Mouse (Mus musculus) kidney, postnatal 36 days (tissue): Measurements from ENCODE around the gene Matk.
"Not testable (repeated sequence)": the region's sequence is repeated elsewhere in the genome, so short reads cannot be mapped to it uniquely, and the experiment has no call there.

Source experiments
- DNase-seq, 2 experiments: peaks; one replicate each; pipeline ENCODE4 v3.0.0; 2021 to 2022; ENCODE audit warnings: mixed read lengths in 2 of 2

Gene Matk

DNA sequence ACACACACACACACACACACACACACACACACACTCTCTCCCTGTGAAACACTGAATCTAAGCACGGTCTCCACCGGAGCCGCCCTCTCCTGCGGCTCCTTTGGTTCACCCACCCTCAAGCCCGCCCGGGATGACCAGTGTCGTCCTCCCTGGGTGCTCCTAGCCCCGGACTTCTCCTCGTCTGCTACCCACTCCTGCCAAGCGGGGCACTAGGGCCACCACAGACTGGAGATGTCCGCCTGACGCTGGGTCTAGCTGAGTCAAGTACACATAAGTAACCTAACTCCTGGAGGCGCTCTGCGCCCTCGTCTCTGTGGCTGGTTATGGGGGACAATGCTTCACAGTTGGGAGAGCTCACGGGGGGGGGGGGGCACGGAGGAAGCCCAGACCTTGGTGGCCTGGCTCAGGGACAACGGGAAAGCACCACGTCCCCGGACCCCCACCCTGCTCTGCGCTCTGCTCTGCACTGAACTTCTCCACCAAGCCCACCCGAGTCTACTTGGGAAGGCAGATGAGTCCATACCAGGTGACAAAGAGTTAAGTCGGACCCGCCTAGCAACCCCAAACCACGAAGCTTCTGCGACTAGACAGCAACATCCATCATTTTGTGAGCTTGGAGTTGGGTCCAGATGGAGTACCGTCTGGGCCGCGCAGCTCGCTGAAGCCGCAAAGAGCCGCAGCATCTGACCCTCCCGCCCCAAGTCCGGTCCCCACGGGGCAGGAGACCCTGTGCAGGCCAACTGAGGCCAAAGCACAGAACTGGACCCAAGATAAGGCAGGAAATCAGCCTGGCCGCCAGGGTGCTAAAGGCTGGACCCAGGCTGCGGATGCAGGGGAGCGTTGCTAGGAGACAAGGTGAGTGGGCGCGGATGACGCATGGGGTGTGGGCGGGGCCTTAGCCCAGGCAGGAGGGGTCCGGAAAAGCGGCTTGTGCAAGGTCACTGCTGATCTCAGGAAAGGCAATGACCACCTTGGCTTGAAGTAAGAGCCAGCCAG is at the start of gene Matk:
Matk (plus strand) TSS at position 512 of the 996 bp plus-strand sequence.
- peak; percentile 29 to 47 for DNase-seq

DNA sequence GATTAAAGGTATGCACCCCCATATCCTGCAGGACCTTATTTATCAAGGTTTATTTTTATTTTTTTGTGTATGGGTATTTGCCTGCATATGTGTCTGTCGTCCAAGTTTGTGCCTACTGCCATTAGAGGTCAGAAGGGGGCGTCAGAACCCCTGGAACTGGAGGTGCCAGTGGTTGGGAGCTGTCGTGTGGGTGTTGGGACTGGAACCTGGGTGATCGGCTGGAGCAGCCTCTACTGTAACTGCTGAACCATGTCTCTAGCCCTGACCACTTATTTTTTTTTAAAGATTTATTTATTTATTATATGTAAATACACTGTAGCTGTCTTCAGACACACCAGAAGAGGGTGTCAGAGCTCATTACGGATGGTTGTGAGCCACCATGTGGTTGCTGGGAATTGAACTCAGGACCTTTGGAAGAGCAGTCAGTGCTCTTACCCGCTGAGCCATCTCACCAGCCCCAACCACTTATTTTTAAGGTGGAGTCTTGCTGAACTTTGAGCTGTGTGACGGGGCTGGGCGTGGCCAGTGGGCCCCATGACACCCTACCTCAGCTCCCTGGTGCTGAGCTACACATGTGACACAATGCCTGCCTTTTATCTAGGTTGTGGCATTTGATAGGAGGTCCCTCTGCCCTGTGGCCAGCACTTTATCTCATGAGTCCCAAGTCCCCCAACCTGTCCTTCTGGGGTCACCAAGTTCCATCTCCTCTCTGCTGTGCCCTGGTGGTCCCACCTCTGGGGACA is 49.6 kb upstream of the Matk start:
- no peak for DNase-seq

DNA sequence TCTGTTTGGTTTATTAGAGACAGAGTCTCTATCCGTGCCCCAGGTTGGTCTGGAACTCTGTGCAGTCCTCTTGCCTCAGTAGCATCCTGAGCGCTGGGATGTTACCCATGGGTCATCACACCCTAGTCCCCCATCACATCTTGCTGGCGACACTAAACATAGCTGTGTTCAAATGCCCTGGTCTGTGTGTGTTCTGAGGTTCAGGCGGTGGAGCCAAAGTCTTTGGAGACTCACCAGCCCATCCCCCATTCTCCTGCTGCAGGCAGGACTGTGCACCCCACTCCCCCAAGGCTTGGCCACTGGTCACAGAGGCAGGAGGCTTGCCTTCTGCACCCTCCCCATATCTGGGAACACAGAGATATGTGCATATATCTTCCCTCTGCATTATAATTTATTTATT is 48.6 kb upstream of the Matk start:
- DNase-seq, result no peak

DNA sequence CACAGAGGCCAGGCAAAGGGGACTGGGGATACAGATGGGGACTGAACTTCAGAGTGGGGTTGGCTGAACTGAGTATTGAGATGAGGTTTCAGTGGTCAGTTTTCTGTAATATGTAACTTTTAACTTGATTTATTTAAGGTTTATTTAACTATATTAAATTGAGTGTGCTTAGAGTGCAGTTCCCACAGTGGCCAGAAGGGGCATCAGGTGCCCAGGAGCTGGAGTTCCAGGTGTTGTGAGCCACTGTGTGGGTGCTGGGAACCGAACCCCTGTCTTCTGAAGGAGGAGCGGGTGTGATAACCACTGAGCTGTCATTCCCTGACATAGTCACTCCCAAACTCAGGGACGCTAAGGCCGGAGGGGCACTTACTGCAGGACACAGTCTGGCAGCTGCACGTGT is 42.6 kb upstream of the Matk start:
- DNase-seq, result no peak

DNA sequence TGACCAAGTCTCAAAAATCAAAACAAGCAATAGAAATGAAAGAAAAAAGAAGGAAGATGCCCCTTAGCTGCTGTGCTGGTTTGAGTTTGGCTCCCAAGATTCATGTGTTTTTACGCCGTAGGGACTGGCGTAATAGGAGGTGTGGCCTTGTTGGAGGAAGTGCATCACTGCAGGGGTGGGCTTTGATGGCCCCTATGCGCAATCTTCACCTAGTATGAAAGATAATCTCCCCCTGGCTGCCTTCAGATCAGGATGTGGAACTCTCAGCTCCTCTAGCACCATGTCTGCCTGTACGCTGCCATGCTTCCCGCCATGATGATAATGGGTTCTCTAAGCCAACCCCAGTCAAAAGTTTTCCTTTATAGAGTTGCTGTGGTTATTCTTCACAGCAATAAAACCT is 36.5 kb upstream of the Matk start:
- no peak for DNase-seq

DNA sequence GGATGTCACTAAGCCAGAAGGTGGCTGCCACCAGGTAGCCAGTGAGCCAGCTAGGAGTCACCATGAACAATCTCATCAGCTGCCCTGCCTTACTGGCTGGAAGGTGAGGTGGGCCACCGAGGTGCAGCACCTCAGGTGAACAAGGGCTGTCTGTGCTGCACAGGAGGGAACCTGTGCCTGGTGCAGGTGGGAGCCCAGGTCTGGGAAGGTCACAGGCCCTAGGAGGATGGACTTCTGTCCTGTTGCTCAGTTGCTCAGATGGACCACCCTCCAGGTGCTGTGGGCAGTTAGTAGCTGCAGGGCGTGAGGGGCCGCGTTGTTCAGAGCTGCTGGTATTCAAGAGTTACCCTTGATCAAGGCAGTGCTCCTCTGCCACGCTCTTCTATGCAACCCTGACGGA is 35.9 kb upstream of the Matk start:
- DNase-seq, result no peak

DNA sequence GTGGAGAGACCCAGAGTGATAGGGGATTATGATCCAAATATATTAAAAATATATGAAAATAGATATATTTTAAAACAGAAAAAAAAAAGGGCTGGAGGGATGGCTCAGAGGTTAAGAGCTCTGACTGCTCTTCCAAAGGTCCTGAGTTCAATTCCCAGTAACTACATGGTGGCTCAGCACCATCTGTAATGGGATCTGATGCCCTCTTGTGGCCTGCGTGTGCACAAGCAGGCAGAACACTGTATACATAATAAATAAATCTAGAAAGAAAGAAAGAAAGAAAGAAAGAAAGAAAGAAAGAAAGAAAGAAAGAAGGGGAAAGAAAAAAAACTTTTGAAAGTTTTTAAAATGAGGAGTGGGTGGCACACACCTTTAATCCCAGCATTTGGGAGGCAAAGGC is 35.5 kb upstream of the Matk start:
- peak in 1 of 2 experiments; percentile 56 for DNase-seq

DNA sequence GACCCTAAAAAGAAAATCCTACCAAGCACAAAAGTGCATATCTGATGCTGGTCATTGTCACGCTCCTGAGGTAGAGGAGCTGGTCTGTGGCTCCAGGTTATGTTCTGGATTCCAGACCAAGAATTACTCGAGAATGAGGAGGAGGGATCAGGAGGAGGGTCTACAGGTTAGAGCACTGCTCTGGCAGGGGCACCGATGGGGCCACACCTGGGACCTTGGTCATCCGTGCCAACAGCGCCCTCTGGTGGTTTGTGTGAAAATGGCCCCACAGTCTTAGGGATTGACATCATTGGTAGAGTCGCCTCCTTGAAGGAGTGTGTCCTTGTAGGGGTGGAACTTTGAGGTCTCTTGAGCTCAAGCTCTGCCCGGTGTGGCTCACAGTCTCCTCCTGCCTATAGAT is 34.8 kb upstream of the Matk start:
- DNase-seq, result peak; percentile 71 to 90

DNA sequence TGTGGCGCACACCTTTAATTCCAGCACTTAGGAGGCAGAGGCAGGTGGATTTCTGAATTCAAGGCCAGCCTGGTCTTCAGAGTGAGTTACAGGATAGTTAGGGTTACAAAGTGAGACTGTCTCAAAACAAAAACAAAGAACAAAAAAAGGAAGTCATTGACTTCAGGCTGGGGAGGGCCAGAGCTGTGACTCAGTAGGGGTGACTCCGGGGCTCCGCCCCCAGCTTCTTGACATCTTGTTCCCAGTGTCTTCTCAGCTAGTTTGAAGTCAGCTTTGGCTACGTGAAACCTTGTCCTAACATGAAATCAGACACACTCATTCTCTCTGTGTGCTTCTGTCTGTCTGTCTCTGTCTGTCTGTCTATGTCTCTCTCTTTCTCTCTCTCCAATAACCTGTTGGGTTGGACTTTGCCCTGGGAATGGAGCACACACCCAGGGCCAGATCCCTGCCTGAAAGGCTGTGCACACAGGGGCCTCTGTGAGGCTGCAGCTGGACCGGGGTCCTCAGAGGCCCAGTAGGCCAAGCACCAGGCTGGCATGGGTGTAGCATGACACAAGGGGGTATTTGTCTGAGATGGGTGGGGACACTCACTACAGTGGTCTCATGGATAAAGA is 31.2 kb upstream of the Matk start:
- no peak for DNase-seq

DNA sequence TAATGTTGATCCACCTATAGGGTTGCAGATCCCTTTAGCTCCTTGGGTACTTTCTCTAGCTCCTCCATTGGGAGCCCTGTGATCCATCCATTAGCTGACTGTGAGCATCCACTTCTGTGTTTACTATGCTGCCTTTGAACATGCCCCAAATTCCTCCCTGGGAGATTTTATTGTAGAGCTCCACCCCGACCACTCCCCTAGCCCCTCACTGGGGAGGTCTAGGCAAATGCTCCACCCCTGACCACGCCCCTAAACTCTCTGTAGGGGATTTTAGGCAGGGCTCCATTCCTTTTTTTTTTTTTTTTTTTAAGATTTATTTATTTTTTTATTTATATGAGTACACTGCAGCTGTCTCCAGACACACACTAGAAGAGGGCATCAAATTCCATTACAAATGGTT is 29.0 kb upstream of the Matk start:
- DNase-seq, result not testable (repeated sequence)

DNA sequence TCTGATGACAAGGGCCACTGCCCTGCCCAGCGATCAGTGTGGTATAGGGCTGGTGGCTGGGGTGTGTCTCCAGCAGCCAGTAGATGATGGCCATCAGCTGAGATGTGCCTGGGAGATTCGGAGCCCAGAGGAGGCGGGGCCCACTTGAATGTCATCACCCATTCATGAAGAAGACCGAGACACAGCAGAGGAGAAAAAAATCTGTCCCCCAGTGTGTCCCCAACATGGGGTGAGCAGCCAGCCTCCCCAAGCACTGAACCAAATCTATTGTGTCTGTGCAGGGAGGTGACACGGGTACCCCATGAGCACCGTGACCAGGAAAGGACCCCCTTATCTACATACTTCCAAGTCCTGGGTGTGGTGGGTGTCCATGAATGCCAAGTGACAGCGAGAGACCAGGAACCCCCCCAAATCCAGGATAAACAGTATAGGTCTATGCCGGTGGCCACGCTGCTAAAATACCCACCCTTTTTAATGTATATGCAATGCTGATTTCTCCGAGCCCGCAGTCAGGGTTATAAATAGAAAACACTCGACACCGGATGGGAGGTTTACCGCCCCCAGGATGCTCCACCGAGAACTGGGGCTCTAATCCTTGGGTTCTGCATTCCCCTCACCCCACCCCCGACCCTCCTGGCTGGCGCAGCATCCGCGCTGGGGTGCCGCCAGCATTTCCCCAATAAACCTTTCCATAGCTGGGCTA is 22.8 kb upstream of the Matk start:
- DNase-seq, result no peak

DNA sequence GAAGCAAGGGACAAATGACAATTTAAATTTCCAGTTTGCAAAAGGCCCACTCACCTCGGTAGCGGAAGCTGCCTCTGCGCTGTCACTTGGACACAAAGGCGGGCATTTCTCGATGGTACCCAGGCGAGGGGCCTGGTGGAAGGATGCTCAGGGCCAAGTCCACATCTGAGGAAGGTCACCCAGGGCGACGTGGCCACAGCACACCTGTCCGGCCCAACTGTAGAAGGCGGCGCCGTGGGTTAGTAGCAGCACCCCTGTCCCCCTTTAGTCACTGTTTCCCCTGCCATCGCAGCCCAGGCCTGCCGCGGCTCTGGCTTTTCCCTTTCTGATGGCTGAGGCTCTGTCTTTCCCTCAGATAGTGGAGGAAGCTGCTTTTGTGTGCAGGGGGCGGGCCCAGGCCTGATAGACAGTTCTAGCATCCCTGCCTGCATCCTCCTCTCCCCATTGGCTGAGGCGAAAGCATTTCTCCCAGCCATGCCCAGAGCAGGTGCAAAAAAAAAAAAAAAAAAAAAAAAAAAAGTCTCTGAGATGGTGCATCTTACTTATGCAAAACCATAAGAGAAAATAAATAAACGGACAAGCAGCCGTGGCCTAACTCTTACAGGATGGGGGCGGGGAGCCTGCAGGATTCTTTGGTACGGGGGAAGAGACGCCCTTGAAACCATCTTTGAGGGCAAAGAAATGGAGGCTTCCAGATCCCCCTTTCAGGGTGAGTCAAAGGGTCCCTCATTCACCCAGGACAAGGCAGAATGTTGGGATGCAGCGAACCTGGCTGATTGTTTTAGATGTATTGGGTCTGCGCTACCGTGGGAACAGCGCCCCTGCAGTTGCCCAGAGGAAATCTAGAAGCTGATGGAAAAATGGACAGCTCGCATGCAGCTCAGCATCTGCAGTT is 22.1 kb upstream of the Matk start, which contains the start of gene Atcay:
Atcay (minus strand) TSS at position 396 of the 895 bp plus-strand sequence.
- DNase-seq, result peak; percentile 17 to 57

DNA sequence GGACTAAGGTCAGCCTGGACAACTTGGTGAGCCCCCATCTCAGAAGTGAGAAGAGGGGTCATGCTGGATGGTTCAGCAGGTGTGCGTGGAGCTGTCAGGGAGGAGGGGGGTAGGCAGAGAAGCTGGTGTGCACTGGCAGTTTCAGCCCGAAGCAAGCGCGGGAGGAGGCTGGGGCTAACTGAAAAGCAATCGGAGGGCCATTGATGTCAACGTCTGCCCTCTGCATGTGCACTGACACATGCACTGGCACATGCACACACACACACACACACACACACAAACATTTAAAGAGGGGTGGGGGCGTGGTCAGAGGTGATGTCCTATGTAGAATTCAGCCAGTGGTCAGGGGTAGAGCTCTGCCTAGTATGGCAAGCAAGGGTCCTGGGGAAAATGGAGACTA is 21.3 kb upstream of the Matk start:
- DNase-seq, result no peak

DNA sequence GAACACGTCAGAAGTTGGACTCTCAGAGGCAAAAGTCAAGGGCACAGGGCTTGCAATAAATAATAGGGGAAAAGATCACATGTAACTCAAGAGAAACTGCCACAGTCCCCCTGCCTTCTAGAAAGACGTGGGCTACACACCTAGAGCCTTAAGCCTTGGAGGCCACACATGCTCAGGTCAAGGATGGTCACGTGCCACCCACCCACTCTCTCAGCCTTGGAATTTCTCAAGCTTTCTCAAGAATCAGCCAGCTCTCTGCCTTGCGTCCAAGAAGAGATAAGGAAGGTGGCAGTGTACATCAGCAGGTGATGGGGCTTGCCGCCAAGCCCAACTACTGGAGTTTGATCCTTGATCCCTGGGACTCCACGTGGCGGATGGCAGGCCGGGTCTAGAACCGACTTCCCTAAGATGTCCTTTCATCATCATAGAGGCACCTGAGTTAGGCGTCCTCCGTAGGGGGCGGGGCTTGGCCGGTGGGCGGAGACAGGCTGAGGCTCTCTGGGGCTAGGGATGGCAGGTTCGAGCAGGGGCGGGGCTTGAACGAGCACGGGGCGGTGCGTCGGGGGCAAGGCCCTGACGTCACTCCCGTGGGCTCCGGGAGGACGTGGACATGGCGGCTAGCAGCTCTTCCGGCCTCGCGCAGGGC is 20.0 kb upstream of the Matk start, which contains the start of gene Zfr2:
Zfr2 (plus strand) TSS at position 576 of the 646 bp plus-strand sequence.
- peak; percentile 91 to 97 for DNase-seq

DNA sequence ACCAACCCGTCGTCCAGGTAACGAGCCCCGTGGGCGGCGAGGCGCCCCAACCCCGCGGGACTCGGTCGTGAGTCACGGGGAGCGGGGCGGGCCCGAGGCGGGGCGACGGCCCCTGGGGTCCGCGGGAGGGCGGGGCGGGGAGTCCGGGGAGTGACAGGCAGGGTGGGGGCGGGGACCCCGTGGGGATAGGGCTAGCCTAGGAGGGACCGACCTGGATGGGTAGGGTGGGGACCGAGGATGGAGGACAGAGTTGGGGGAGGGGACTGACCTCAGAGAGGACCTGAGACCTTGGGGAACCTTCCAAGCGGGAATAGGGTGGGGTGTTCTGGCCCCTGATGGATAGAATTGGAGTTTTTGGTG is 19.5 kb upstream of the Matk start:
- DNase-seq, result no peak

DNA sequence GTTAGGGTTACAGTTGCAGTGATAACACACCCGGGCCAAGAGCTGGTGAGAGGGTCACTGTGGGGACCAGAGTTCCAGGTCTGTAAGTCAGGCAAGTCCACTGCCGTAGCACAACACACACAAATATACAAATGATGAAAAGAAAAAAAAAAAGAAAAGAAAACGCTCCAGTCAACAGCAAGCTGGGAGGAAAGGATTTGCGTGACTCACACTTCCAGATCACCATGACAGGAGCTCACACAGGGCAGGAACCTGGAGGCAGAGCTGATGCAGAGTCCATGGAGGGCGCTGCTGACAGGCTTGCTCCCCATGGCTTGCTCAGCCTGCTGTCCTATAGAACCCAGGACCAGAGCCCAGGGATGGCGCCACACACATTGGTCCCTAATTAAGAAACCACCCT is 18.5 kb upstream of the Matk start:
- no peak for DNase-seq

DNA sequence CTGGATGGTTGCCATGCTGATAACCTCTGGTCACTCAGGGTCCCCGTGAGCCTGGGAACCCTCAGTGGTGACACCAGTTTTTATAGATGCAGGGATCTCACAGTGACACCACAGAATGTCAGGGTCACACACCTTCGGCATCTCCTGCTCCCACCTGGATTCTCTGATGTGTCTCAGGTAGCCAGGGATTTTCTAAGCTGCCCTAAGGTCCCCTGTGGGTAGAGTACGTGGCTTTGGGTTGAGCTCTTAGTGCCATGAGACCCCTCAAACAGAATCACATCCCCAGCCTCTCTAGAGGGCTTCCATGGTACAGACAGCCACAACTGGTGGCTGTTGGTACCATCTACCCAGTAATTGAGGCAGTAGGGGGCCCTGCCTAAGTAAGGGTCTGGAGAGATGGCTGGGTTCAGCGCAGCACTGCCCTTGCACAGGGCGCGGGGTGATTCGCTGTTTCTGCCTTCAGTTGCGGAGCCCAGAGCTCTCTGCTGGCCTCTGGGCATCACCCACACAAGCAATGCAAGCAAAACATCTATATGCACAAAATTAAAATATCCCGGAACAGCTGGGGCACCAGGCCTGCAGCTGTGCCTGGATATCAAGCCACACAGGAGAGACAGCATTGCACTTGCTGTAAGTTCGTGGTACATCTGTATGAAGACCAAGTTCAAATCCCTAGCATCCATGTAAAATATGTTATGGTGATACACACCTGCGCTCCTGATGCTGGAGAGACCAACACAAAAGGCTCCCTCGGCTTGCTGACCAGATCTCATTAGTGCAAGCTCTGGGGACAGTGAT is 16.1 kb upstream of the Matk start:
- DNase-seq, result no peak

DNA sequence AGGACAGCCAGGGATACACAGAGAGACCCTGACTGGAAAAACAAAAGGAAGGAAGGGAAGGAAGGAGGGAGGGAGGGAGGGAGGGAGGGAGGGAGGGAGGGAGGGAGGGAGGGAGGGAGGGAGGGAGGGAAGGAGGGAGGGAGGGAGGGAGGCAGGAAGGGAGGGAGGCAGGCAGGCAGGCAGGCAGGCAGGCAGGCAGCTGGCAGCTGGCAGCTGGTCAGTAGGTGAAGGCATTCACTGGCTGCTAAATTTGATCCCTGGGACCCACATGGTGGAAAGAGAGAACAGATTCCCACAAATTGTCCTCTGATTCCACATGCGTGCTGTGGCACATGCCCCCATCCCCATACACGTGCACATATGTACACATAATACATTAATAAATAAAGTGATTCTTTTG is 14.1 kb upstream of the Matk start:
- DNase-seq, result no peak

DNA sequence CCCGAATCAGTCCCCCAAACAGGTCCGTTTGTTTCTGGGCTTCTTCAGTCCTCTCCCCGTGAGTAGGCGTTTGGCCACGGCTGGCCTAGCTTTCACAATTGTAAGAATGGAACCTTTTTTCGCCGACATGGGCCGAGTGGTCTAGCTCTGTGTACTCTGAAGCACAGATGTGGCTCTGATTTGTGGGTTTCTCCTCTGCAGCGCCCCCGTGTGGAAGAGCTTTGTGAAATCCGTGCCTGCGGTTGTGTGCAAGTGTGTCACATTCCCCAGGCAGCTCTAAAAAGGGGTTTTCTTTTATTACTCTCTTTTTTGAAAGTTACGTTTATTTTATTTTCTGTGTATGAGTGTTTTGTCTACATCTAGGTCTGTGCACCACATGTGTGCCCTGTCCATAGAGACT is 11.9 kb upstream of the Matk start:
- DNase-seq, result peak; percentile 24 to 76

DNA sequence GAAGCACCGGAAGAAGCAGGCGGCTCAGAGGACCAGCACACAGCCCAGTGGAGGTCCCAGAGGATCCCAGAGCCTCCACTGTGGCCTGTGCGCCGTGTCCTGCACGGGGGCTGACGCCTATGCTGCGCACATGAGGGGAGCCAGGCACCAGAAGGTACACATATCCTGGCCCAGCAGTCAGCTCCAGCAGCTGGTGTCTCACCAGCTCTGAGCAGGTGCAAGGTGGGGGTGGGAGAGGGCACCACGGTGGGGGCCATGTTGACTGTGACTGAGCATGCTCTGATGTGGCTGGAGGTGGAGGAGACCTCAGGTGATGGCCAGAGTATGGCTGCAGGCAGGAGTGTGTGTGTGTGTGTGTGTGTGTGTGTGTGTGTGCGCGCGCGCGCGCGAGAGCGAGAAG is 10.7 kb upstream of the Matk start:
- DNase-seq, result no peak
